Mouse (Mus musculus) lung, postnatal 0 days (tissue): ENCODE results near the gene Itga2b.
A peak's percentile ranks its signal among the peaks of the same experiment; 100 is the strongest.

Experiments used
- CTCF ChIP-seq: IDR thresholded peaks from 2 replicates; pipeline ENCODE4 v1.5.1; 2016; ENCODE audit warnings: antibody characterized with exemption, mild to moderate bottlenecking
- EP300 ChIP-seq: IDR thresholded peaks from 2 replicates; pipeline ENCODE4 v1.6.1; 2016; ENCODE audit warnings: antibody characterized with exemption, mild to moderate bottlenecking, control low read depth

DNA sequence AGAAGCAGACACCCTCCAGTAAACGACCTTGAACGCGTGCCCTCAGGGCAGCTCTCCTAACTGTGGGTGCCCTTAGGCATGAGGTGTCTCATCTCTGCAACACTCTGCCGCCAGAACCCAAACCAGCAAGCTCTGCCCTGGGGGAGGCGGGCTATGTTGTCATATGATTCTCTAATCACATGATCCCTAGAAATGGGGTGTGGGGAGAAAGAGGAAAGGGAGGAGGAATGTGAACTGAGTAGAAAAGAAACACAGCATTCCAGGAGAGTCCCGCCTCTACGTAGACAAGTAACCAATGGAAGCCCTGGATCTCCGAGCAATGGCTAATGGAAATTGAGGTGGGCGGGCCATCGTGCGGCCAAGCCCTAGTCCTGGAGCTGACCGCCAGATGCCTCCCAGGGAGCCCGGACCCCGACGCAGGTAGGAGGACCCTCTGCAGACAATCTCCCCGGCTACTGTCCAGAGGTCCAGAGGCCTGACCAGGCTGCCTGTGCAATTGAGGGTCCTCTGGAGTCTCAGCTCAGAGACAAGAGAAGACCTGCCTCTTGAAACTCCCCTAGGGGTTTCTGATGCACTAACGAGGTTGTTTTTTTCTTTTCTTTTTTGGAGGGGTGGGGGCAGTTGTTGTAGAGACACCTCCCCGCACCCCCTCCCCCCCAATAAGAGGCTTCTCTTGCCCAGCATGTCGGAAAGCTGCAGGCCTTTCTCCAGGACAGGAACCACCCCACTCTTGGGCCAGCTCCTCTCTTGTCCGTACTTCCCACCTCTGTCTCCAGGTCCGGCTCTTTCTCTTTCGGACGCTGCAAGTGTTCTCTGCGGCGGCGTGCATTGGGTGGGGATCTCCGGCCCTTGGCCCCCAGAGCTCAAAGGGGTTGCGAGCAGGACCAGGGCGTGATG lies 39.6 kb downstream of the Itga2b start, which contains the start of gene Grn:
- TF ChIP-seq CTCF (no peak), EP300 (peak; percentile 75)
